Mouse (Mus musculus): ENCODE results near the gene Zfp992. TPM values are rescaled to one million over a fixed set of nuclear protein-coding genes. Genes with fewer than 3 reads are reported as not detected.
"Not testable (repeated sequence)": the region's sequence is repeated elsewhere in the genome, so short reads cannot be mapped to it uniquely, and the experiment has no call there.

Gene Zfp992
- polyA plus RNA-seq (2012; rRNA removed), result 1.1 and 2.1 TPM in 2 replicates
- 2.9 and 3.3 TPM in 2 replicates for polyA plus RNA-seq (2014; fragmentation: Nextera tagmentation; extraction: Ambion mirVana)

- WGBS (ENCODE audit: insufficient replicate concordance), result 73% methylated on average over 2 of the region's 2 CpGs
- not testable (repeated sequence) for H3K27me3 ChIP-seq (ENCODE audit: control insufficient read depth, insufficient read depth, low read length); H3K36me3 ChIP-seq (replicated peaks; ENCODE audit: control insufficient read depth, insufficient read depth, low read depth); H3K9me3 ChIP-seq (ENCODE audit: control insufficient read depth, low read length); ATAC-seq (ENCODE audit: insufficient read depth); H3K27ac ChIP-seq; H3K9ac ChIP-seq (replicated peaks); H3K4me3 ChIP-seq (ENCODE audit: insufficient read depth in 1 of 2, low read depth in 2 of 2, low read length in 2 of 2); H3K4me2 ChIP-seq (ENCODE audit: low read depth); DNase-seq (ENCODE audit: low read depth in 3 of 3, low spot score in 3 of 3); H3K4me1 ChIP-seq (replicated peaks; ENCODE audit: control insufficient read depth in 2 of 2, insufficient read depth in 2 of 2, low read length in 1 of 2)
Observed at GRCm38 (mm10) chr4:146448950-146449349, at the start of gene Zfp992. Gene Zfp992, plus strand, starts transcription at chr4:146449023.

- not testable (repeated sequence) for ATAC-seq (ENCODE audit: insufficient read depth)
Observed at GRCm38 (mm10) chr4:146429467-146429866, 19.4 kb upstream of the Zfp992 start.

GRCm38 (mm10) chr4:146430876-146431275, 17.9 kb upstream of the Zfp992 start:
- ATAC-seq (ENCODE audit: insufficient read depth); H3K9me3 ChIP-seq (ENCODE audit: control insufficient read depth, low read length): not testable (repeated sequence)
- 46% methylated on average over 2 of the region's 2 CpGs for WGBS (ENCODE audit: insufficient replicate concordance)

More at GRCm38 (mm10) chr4:146429467-146429866, 19.4 kb upstream of the Zfp992 start:
- not testable (repeated sequence) for H3K9ac ChIP-seq (replicated peaks); H3K36me3 ChIP-seq (replicated peaks; ENCODE audit: control insufficient read depth, insufficient read depth, low read depth); H3K9me3 ChIP-seq (ENCODE audit: control insufficient read depth, low read length); H3K27ac ChIP-seq; H3K4me3 ChIP-seq (ENCODE audit: insufficient read depth in 1 of 2, low read depth in 2 of 2, low read length in 2 of 2); DNase-seq (ENCODE audit: low read depth in 3 of 3, low spot score in 3 of 3); H3K4me2 ChIP-seq (ENCODE audit: low read depth); H3K27me3 ChIP-seq (ENCODE audit: control insufficient read depth, insufficient read depth, low read length); H3K4me1 ChIP-seq (replicated peaks; ENCODE audit: control insufficient read depth in 2 of 2, insufficient read depth in 2 of 2, low read length in 1 of 2)
- 0% methylated on average over 1 of the region's 1 CpGs for WGBS (ENCODE audit: insufficient replicate concordance)

GRCm38 (mm10) chr4:146435539-146435938, 13.3 kb upstream of the Zfp992 start:
- H3K27me3 ChIP-seq (ENCODE audit: control insufficient read depth, insufficient read depth, low read length), result not testable (repeated sequence)

More at GRCm38 (mm10) chr4:146430876-146431275, 17.9 kb upstream of the Zfp992 start:
- not testable (repeated sequence) for H3K4me3 ChIP-seq (ENCODE audit: insufficient read depth in 1 of 2, low read depth in 2 of 2, low read length in 2 of 2); H3K4me1 ChIP-seq (replicated peaks; ENCODE audit: control insufficient read depth in 2 of 2, insufficient read depth in 2 of 2, low read length in 1 of 2); H3K36me3 ChIP-seq (replicated peaks; ENCODE audit: control insufficient read depth, insufficient read depth, low read depth); H3K9ac ChIP-seq (replicated peaks); DNase-seq (ENCODE audit: low read depth in 3 of 3, low spot score in 3 of 3); H3K27me3 ChIP-seq (ENCODE audit: control insufficient read depth, insufficient read depth, low read length); H3K4me2 ChIP-seq (ENCODE audit: low read depth); H3K27ac ChIP-seq

GRCm38 (mm10) chr4:146437256-146437655, 11.6 kb upstream of the Zfp992 start:
- DNase-seq (ENCODE audit: low read depth in 3 of 3, low spot score in 3 of 3); H3K4me3 ChIP-seq (ENCODE audit: insufficient read depth in 1 of 2, low read depth in 2 of 2, low read length in 2 of 2); H3K9ac ChIP-seq (replicated peaks); H3K4me2 ChIP-seq (ENCODE audit: low read depth); H3K27ac ChIP-seq; H3K27me3 ChIP-seq (ENCODE audit: control insufficient read depth, insufficient read depth, low read length); H3K4me1 ChIP-seq (replicated peaks; ENCODE audit: control insufficient read depth in 2 of 2, insufficient read depth in 2 of 2, low read length in 1 of 2); H3K9me3 ChIP-seq (ENCODE audit: control insufficient read depth, low read length); ATAC-seq (ENCODE audit: insufficient read depth); H3K36me3 ChIP-seq (replicated peaks; ENCODE audit: control insufficient read depth, insufficient read depth, low read depth): not testable (repeated sequence)
- WGBS (ENCODE audit: insufficient replicate concordance), result 67% methylated on average over 1 of the region's 2 CpGs

More at GRCm38 (mm10) chr4:146435539-146435938, 13.3 kb upstream of the Zfp992 start:
- not testable (repeated sequence) for H3K27ac ChIP-seq; H3K9ac ChIP-seq (replicated peaks); H3K4me1 ChIP-seq (replicated peaks; ENCODE audit: control insufficient read depth in 2 of 2, insufficient read depth in 2 of 2, low read length in 1 of 2); DNase-seq (ENCODE audit: low read depth in 3 of 3, low spot score in 3 of 3); ATAC-seq (ENCODE audit: insufficient read depth); H3K4me3 ChIP-seq (ENCODE audit: insufficient read depth in 1 of 2, low read depth in 2 of 2, low read length in 2 of 2); H3K36me3 ChIP-seq (replicated peaks; ENCODE audit: control insufficient read depth, insufficient read depth, low read depth); H3K4me2 ChIP-seq (ENCODE audit: low read depth); H3K9me3 ChIP-seq (ENCODE audit: control insufficient read depth, low read length)
- WGBS (ENCODE audit: insufficient replicate concordance), result 63% methylated on average over 2 of the region's 2 CpGs

- not testable (repeated sequence) for H3K4me1 ChIP-seq (replicated peaks; ENCODE audit: control insufficient read depth in 2 of 2, insufficient read depth in 2 of 2, low read length in 1 of 2); H3K36me3 ChIP-seq (replicated peaks; ENCODE audit: control insufficient read depth, insufficient read depth, low read depth); H3K27me3 ChIP-seq (ENCODE audit: control insufficient read depth, insufficient read depth, low read length); H3K9ac ChIP-seq (replicated peaks); DNase-seq (ENCODE audit: low read depth in 3 of 3, low spot score in 3 of 3); H3K4me3 ChIP-seq (ENCODE audit: insufficient read depth in 1 of 2, low read depth in 2 of 2, low read length in 2 of 2); H3K9me3 ChIP-seq (ENCODE audit: control insufficient read depth, low read length); ATAC-seq (ENCODE audit: insufficient read depth); H3K4me2 ChIP-seq (ENCODE audit: low read depth); H3K27ac ChIP-seq
Observed at GRCm38 (mm10) chr4:146444345-146444744, 4.5 kb upstream of the Zfp992 start.

DNA sequence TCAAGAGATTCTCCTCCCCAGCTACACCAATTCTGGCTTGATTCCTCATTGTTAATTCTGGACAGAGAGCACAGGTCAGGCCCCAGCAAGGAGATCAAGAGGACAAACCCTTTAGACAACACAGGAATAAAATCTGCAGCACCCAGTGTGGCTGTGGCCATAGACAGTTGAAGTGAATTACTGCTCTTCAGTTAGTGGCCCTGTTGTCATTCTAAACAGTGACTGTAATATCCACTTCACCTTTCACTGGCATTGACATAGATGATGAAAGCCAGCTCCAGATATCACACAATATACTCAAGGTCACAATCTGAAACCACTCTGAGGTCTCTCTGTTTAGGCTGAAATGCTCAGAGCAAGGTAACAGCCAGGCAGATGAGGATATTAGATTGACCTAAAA, 3.7 kb upstream of the Zfp992 start:
- H3K9me3 ChIP-seq (ENCODE audit: control insufficient read depth, low read length); H3K4me3 ChIP-seq (ENCODE audit: insufficient read depth in 1 of 2, low read depth in 2 of 2, low read length in 2 of 2); H3K36me3 ChIP-seq (replicated peaks; ENCODE audit: control insufficient read depth, insufficient read depth, low read depth); H3K9ac ChIP-seq (replicated peaks); H3K27ac ChIP-seq; DNase-seq (ENCODE audit: low read depth in 3 of 3, low spot score in 3 of 3); H3K4me2 ChIP-seq (ENCODE audit: low read depth); ATAC-seq (ENCODE audit: insufficient read depth); H3K27me3 ChIP-seq (ENCODE audit: control insufficient read depth, insufficient read depth, low read length); H3K4me1 ChIP-seq (replicated peaks; ENCODE audit: control insufficient read depth in 2 of 2, insufficient read depth in 2 of 2, low read length in 1 of 2): not testable (repeated sequence)

GRCm38 (mm10) chr4:146446135-146446534, 2.7 kb upstream of the Zfp992 start:
- not testable (repeated sequence) for H3K36me3 ChIP-seq (replicated peaks; ENCODE audit: control insufficient read depth, insufficient read depth, low read depth); H3K27ac ChIP-seq; H3K4me1 ChIP-seq (replicated peaks; ENCODE audit: control insufficient read depth in 2 of 2, insufficient read depth in 2 of 2, low read length in 1 of 2); DNase-seq (ENCODE audit: low read depth in 3 of 3, low spot score in 3 of 3); H3K9ac ChIP-seq (replicated peaks); H3K4me3 ChIP-seq (ENCODE audit: insufficient read depth in 1 of 2, low read depth in 2 of 2, low read length in 2 of 2); H3K9me3 ChIP-seq (ENCODE audit: control insufficient read depth, low read length); H3K27me3 ChIP-seq (ENCODE audit: control insufficient read depth, insufficient read depth, low read length); ATAC-seq (ENCODE audit: insufficient read depth); H3K4me2 ChIP-seq (ENCODE audit: low read depth)
- 62% methylated on average over 4 of the region's 4 CpGs for WGBS (ENCODE audit: insufficient replicate concordance)

Data from liver, embryonic 14.5 days (tissue).